Mouse (Mus musculus): Measurements from ENCODE around the gene Gm20388. TPM values are rescaled to one million over a fixed set of nuclear protein-coding genes. Genes with fewer than 3 reads are reported as not detected.
A peak's percentile ranks its signal among the peaks of the same experiment; 100 is the strongest.

Gene Gm20388
- polyA plus RNA-seq, 1 experiment = 59.3 TPM

DNA sequence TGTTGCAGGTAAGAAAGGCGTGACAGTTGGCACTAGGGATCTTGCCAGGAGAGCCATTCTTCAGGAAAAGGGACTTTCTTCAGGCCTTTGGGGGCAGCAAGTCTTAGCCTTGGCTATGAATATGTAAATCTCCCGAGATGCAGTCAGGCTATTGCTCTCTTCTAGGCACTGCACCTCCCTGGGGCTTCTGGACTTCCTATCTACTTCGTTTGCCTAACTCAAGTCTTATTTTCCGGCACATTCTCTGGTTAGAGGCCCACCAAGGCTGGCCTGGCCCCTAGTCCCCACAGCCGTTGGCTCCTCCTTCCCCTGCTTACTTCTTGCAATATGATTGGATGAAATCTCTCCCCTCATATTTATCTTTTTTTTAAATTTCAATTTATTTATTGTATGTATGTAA lies 4178.4 kb downstream of the Gm20388 start:
- TF ChIP-seq POLR2A (IDR thresholded peaks at IDR 0.05; ENCODE audit: borderline replicate concordance, extremely low read depth, insufficient read depth, insufficient read length, poor library complexity, severe bottlenecking) (no peak), CTCF (IDR thresholded peaks at IDR 0.05; ENCODE audit: borderline replicate concordance, extremely low read depth, insufficient read depth, insufficient read length) (no peak)
- DNase-seq (ENCODE audit: low read depth) = no peak

DNA sequence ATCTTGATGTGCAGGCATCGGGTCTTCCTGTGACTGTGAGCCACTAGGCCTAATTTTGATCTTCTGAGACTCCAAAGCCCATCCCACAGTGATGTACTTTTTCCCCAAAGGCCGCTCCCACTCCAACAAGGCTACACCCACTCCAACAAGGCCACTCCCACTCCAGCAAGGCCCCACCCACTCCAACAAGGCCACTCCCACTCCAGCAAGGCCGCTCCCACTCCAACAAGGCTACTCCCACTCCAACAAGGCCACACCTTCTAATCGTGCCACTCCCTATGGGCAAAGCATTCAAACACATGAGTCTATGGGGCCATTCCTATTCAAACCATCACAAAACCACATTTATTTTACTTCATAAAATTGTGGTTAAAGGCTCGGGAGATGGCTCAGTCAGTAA lies 4179.8 kb downstream of the Gm20388 start:
- no peak for TF ChIP-seq CTCF (IDR thresholded peaks at IDR 0.05; ENCODE audit: borderline replicate concordance, extremely low read depth, insufficient read depth, insufficient read length)
- TF ChIP-seq POLR2A (IDR thresholded peaks at IDR 0.05; ENCODE audit: borderline replicate concordance, extremely low read depth, insufficient read depth, insufficient read length, poor library complexity, severe bottlenecking) = no peak
- no peak for DNase-seq (ENCODE audit: low read depth)

- DNase-seq (ENCODE audit: low read depth) = peak; percentile 91
- TF ChIP-seq CTCF (IDR thresholded peaks at IDR 0.05; ENCODE audit: borderline replicate concordance, extremely low read depth, insufficient read depth, insufficient read length) (no peak), POLR2A (IDR thresholded peaks at IDR 0.05; ENCODE audit: borderline replicate concordance, extremely low read depth, insufficient read depth, insufficient read length, poor library complexity, severe bottlenecking) (no peak)
Observed at GRCm38 (mm10) chr8:124098953-124099622, 4188.4 kb downstream of the Gm20388 start.

DNA sequence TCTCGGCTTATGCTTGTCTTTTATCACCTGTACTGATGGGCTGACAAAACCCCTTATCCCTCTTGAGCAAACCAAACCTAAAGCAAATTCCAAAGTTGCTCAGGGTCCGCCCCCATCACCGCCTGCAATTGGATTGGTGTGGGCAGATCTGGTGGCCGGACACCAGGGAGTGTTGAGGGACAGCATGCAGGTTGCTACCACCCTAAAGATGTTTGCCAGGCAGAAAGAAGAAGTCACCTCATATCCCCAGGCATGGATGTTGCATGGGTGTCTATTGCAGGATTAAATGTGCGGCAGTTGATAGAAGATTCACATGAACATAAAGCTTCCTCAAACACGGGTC lies 4189.0 kb downstream of the Gm20388 start:
- no peak for DNase-seq (ENCODE audit: low read depth)
- TF ChIP-seq CTCF (IDR thresholded peaks at IDR 0.05; ENCODE audit: borderline replicate concordance, extremely low read depth, insufficient read depth, insufficient read length) (no peak), POLR2A (IDR thresholded peaks at IDR 0.05; ENCODE audit: borderline replicate concordance, extremely low read depth, insufficient read depth, insufficient read length, poor library complexity, severe bottlenecking) (no peak)

DNA sequence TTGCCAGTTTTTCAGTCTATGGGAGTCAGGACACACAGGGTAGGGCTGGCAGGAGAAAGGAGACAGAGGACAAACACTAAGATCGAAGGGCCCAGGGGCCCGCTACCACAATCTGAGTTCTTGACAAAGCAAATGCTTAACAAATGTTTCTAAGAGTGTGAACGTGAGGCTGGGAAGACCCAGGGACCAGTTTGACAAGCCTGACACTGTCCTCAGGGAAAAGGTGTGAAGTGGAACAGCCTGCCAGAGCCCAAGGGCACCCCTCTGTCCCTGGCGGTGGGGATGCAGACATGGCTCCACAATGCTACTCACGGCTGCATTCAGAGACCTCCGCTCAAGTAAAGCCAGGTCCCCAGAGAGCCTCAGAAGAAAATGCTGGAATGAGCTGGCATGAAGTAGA lies 4195.2 kb downstream of the Gm20388 start:
- peak; percentile 28 for DNase-seq (ENCODE audit: low read depth)
- TF ChIP-seq POLR2A (IDR thresholded peaks at IDR 0.05; ENCODE audit: borderline replicate concordance, extremely low read depth, insufficient read depth, insufficient read length, poor library complexity, severe bottlenecking) (no peak), CTCF (IDR thresholded peaks at IDR 0.05; ENCODE audit: borderline replicate concordance, extremely low read depth, insufficient read depth, insufficient read length) (no peak)

DNA sequence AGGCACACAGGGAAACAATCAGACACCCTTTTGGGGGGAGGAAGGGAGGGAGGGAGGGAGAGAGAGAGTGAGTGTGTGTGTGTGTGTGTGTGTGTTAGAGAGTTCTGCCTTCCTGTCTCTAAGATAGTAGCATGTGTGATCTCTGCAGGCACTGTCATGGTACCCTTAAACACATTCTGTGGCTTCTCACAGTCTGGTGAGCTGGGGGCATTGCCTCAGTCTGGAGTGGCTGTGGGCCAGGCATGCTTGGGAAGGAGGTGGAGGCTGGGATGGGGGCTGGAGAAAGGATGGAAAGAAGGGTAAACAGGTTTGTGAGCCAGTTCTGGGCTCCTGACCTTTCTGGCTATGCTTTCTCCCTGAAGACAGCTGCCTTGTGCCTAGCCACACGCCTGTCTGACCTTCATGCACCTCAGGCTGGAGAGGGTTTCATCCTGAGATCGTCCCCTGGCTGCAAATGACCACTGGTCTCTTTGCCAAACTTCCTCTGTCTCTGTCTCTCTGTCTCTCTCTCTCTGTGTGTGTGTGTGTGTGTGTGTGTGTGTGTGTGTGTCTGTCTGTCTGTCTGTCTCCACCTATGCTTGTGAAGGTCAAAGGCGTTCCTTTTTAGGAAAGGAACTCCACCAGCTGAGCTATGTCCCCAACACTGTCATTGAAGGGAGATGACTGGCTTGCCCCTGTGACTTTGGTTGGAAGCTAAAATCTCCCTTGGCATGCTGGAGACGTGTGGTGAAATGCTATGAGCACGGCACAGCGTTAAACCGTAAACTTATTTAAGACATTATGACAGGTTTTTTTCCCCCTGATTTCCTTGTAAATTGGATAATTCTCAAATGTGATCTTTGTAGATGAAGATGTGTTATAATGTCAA lies 4195.9 kb downstream of the Gm20388 start:
- no peak for DNase-seq (ENCODE audit: low read depth)

GRCm38 (mm10) chr8:124113108-124113507 lies 4202.5 kb downstream of the Gm20388 start:
- no peak for DNase-seq (ENCODE audit: low read depth)

More for the DNA sequence above, 4195.9 kb downstream of the Gm20388 start:
- TF ChIP-seq POLR2A (IDR thresholded peaks at IDR 0.05; ENCODE audit: borderline replicate concordance, extremely low read depth, insufficient read depth, insufficient read length, poor library complexity, severe bottlenecking) (no peak), CTCF (IDR thresholded peaks at IDR 0.05; ENCODE audit: borderline replicate concordance, extremely low read depth, insufficient read depth, insufficient read length) (no peak)

DNA sequence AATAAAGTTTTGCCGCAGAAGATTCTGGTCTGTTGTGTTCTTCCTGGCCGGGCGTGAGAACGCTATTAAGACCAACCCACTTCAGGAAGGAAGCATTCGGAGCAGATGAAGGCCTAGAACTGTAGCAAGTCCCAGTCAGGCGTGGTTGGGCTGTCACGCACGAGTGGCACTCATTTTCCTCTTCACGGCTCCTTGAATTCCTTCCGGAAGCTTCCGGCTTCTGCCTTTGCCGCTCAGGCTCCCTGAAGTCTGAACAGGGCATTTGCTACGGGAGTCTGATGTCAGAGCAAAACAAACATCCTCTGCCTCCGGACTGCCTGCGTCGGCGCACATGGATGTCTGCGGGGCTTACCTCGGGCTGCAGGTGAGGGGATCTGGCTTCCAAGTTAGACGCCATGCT lies 4214.6 kb downstream of the Gm20388 start:
- no peak for TF ChIP-seq POLR2A (IDR thresholded peaks at IDR 0.05; ENCODE audit: borderline replicate concordance, extremely low read depth, insufficient read depth, insufficient read length, poor library complexity, severe bottlenecking)
- no peak for TF ChIP-seq CTCF (IDR thresholded peaks at IDR 0.05; ENCODE audit: borderline replicate concordance, extremely low read depth, insufficient read depth, insufficient read length)
- DNase-seq (ENCODE audit: low read depth) = no peak

More at GRCm38 (mm10) chr8:124113108-124113507, 4202.5 kb downstream of the Gm20388 start:
- TF ChIP-seq POLR2A (IDR thresholded peaks at IDR 0.05; ENCODE audit: borderline replicate concordance, extremely low read depth, insufficient read depth, insufficient read length, poor library complexity, severe bottlenecking) (no peak), CTCF (IDR thresholded peaks at IDR 0.05; ENCODE audit: borderline replicate concordance, extremely low read depth, insufficient read depth, insufficient read length) (no peak)

GRCm38 (mm10) chr8:124137261-124137660 lies 4226.6 kb downstream of the Gm20388 start:
- peak; percentile 64 for DNase-seq (ENCODE audit: low read depth)
- no peak for TF ChIP-seq POLR2A (IDR thresholded peaks at IDR 0.05; ENCODE audit: borderline replicate concordance, extremely low read depth, insufficient read depth, insufficient read length, poor library complexity, severe bottlenecking)
- no peak for TF ChIP-seq CTCF (IDR thresholded peaks at IDR 0.05; ENCODE audit: borderline replicate concordance, extremely low read depth, insufficient read depth, insufficient read length)

GRCm38 (mm10) chr8:124140211-124140790 lies 4229.7 kb downstream of the Gm20388 start:
- no peak for DNase-seq (ENCODE audit: low read depth)
- TF ChIP-seq CTCF (IDR thresholded peaks at IDR 0.05; ENCODE audit: borderline replicate concordance, extremely low read depth, insufficient read depth, insufficient read length) = no peak
- no peak for TF ChIP-seq POLR2A (IDR thresholded peaks at IDR 0.05; ENCODE audit: borderline replicate concordance, extremely low read depth, insufficient read depth, insufficient read length, poor library complexity, severe bottlenecking)

DNA sequence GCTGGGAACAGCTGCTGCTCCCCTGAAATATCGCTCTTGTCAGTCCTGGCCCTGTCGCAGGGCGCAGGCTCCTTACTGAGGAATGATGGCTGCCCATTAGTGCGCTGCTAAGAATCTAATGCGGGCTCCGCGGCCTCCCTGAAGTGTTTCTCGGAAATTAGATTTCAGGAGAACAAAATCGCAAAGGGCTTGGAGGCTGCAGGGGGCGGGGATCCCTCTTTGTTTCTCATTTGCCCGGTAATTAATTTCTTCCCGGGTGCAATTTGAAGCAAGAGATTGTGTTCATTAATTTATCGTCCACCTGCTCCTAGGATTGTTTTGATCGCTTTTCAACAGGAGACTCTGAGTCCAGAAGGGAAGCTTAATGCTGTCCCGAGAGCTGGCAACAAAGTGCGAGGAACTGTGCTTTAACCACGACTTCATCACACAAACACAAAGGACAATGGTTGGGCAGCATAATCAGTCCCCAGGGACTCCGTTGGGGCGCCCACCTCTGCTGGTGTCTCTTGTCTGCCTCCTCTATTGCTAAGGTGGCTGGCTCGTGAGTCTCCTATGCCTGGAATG lies 4230.3 kb downstream of the Gm20388 start:
- no peak for TF ChIP-seq POLR2A (IDR thresholded peaks at IDR 0.05; ENCODE audit: borderline replicate concordance, extremely low read depth, insufficient read depth, insufficient read length, poor library complexity, severe bottlenecking)
- no peak for TF ChIP-seq CTCF (IDR thresholded peaks at IDR 0.05; ENCODE audit: borderline replicate concordance, extremely low read depth, insufficient read depth, insufficient read length)

More for the DNA sequence above, 4230.3 kb downstream of the Gm20388 start:
- DNase-seq (ENCODE audit: low read depth) = peak; percentile 92

Measured in brain, embryonic 14.5 days (tissue).